Mouse (Mus musculus) urinary bladder, postnatal 14 days (tissue): Measurements from ENCODE around the gene Ces2b.
A peak's percentile ranks its signal among the peaks of the same experiment; 100 is the strongest.
"Not testable (repeated sequence)": the region's sequence is repeated elsewhere in the genome, so short reads cannot be mapped to it uniquely, and the experiment has no call there.

Source experiments
- DNase-seq: peaks from one replicate; pipeline ENCODE4 v3.0.0; 2021; ENCODE audit warnings: low spot score

Gene Ces2b

GRCm38 (mm10) chr8:104831440-104831839 is at the start of gene Ces2b:
TSS of gene Ces2b (plus strand) at chr8:104831572.
- peak; percentile 10 for DNase-seq

- no peak for DNase-seq
These were observed 44.3 kb upstream of the Ces2b start for GRCm38 (mm10) chr8:104787049-104787448.

GRCm38 (mm10) chr8:104788929-104789328 is 42.4 kb upstream of the Ces2b start:
- no peak for DNase-seq

GRCm38 (mm10) chr8:104789886-104790680 is 41.3 kb upstream of the Ces2b start:
- peak; percentile 25 for DNase-seq

- no peak for DNase-seq
These were observed 32.0 kb upstream of the Ces2b start for GRCm38 (mm10) chr8:104799385-104799784.

- no peak for DNase-seq
These were observed 25.2 kb upstream of the Ces2b start for GRCm38 (mm10) chr8:104806127-104806526.

GRCm38 (mm10) chr8:104808542-104809413 is 22.6 kb upstream of the Ces2b start:
- DNase-seq = no peak

- DNase-seq = no peak
These were observed 21.9 kb upstream of the Ces2b start for GRCm38 (mm10) chr8:104809436-104809835.

GRCm38 (mm10) chr8:104826912-104827311 is 4.5 kb upstream of the Ces2b start:
- no peak for DNase-seq

- DNase-seq = no peak
These were observed 3.2 kb upstream of the Ces2b start for GRCm38 (mm10) chr8:104828221-104828620.

- DNase-seq = no peak
These were observed 10.1 kb downstream of the Ces2b start for GRCm38 (mm10) chr8:104841360-104842078.

GRCm38 (mm10) chr8:104846831-104847230 is 15.5 kb downstream of the Ces2b start, which contains the start of gene Ces2c:
TSS of gene Ces2c (plus strand) at chr8:104847068.
- DNase-seq = no peak

- DNase-seq = no peak
These were observed 16.5 kb downstream of the Ces2b start for GRCm38 (mm10) chr8:104847741-104848462.

GRCm38 (mm10) chr8:104866844-104867531 is 35.6 kb downstream of the Ces2b start:
- DNase-seq = not testable (repeated sequence)

GRCm38 (mm10) chr8:104868876-104869275 is 37.5 kb downstream of the Ces2b start:
- DNase-seq = not testable (repeated sequence)

GRCm38 (mm10) chr8:104886223-104886926 is 55.0 kb downstream of the Ces2b start:
- not testable (repeated sequence) for DNase-seq
